Mouse (Mus musculus) liver, embryonic 15.5 days (tissue): ENCODE results near the gene Kmt2b. TPM values are rescaled to one million over a fixed set of nuclear protein-coding genes. Genes with fewer than 3 reads are reported as not detected.
A peak's percentile ranks its signal among the peaks of the same experiment; 100 is the strongest.

ENCODE experiments used
- ATAC-seq: fragments of 200-750 bp; cut with Nextera tagmentation; 2 replicates; pipeline ENCODE4 v1.8.0; 2017; ENCODE audit warnings: moderate number of reproducible peaks, mild to moderate bottlenecking, moderate library complexity; ENCODE audit not compliant: insufficient read depth
- H3K27ac ChIP-seq: fragments of 300-500 bp; sonication (generic); replicated peaks from 2 replicates; pipeline ENCODE4 v1.5.1; 2015; ENCODE audit warnings: mild to moderate bottlenecking, inconsistent platforms
- H3K27me3 ChIP-seq: fragments of 300-500 bp; sonication (generic); 2 replicates; pipeline ENCODE4 v1.6.1; 2015; ENCODE audit warnings: mild to moderate bottlenecking, inconsistent platforms
- H3K36me3 ChIP-seq: fragments of 300-500 bp; sonication (generic); replicated peaks from 2 replicates; pipeline ENCODE4 v1.6.1; 2015; ENCODE audit warnings: moderate library complexity, mild to moderate bottlenecking, inconsistent platforms
- H3K4me1 ChIP-seq: fragments of 300-500 bp; sonication (generic); replicated peaks from 2 replicates; pipeline ENCODE4 v1.6.1; 2015; ENCODE audit warnings: inconsistent platforms
- H3K4me2 ChIP-seq: fragments of 300-500 bp; sonication (generic); 2 replicates; pipeline ENCODE4 v1.6.1; 2015; ENCODE audit warnings: moderate library complexity, mild to moderate bottlenecking, inconsistent platforms
- H3K4me3 ChIP-seq: fragments of 300-500 bp; sonication (generic); replicated peaks from 2 replicates; pipeline ENCODE4 v1.5.1; 2015; ENCODE audit warnings: mild to moderate bottlenecking, inconsistent platforms
- H3K9ac ChIP-seq: fragments of 300-500 bp; sonication (generic); 2 replicates; pipeline ENCODE4 v1.6.1; 2015; ENCODE audit warnings: moderate library complexity, mild to moderate bottlenecking, inconsistent platforms
- H3K9me3 ChIP-seq: fragments of 300-500 bp; sonication (generic); replicated peaks from 2 replicates; pipeline ENCODE4 v1.6.1; 2016; ENCODE audit warnings: inconsistent platforms
- WGBS: fragments of 180-500 bp; shearing (Covaris S2); methylation state at CpG from one replicate; pipeline ENCODE4 v1.1.7; 2015; ENCODE audit warnings: mixed read lengths; ENCODE audit not compliant: insufficient replicate concordance; 5-methylcytosine and 5-hydroxymethylcytosine counted together
- polyA plus RNA-seq: library from polyadenylated mRNA; unstranded; fragments of >200 nt; fragmentation: Nextera tagmentation; extraction: Ambion mirVana; gene quantifications from 2 replicates; pipeline ENCODE4 v1.2.1, GENCODE M21; 2015

Kmt2b gene
- polyA plus RNA-seq, 1 experiment from 2014 or later, result 2.4 TPM

- H3K36me3 ChIP-seq, result peaks cover 47% of the 10 kb centered on the region
- no peak overlapping the region for H3K27ac ChIP-seq
- H3K4me1 ChIP-seq, result peaks cover 15% of the 10 kb centered on the region
- no peak overlapping the region for H3K9ac ChIP-seq
- no peak for ATAC-seq
- no peak overlapping the region for H3K4me3 ChIP-seq
- H3K27me3 ChIP-seq, result no peaks in the 10 kb centered on the region
- 52% methylated on average over 5 of the region's 5 CpGs for WGBS
- H3K9me3 ChIP-seq, result no peaks in the 10 kb centered on the region
- H3K4me2 ChIP-seq, result no peak overlapping the region
These were observed 26.7 kb upstream of the Kmt2b start for GRCm38 (mm10) chr7:30615049-30615760.

- no peak for ATAC-seq
- Histone ChIP-seq H3K27ac (no peak overlapping the region), H3K4me1 (peaks cover 15% of the 10 kb centered on the region), H3K36me3 (peaks cover 41% of the 10 kb centered on the region), H3K9ac (no peak overlapping the region), H3K4me3 (no peak overlapping the region), H3K4me2 (no peak overlapping the region), H3K9me3 (no peaks in the 10 kb centered on the region), H3K27me3 (no peaks in the 10 kb centered on the region)
- WGBS, result 42% methylated on average over 2 of the region's 2 CpGs
These were observed 25.9 kb upstream of the Kmt2b start for GRCm38 (mm10) chr7:30614454-30614853.

- Histone ChIP-seq H3K36me3 (peaks cover 33% of the 10 kb centered on the region), H3K27ac (no peak overlapping the region), H3K9me3 (no peaks in the 10 kb centered on the region), H3K4me3 (no peak overlapping the region), H3K4me1 (peaks cover 15% of the 10 kb centered on the region), H3K4me2 (no peak overlapping the region), H3K9ac (no peak overlapping the region), H3K27me3 (no peaks in the 10 kb centered on the region; the same call in 1 of the 2 replicates)
- ATAC-seq, result 0 out of 2 replicates have a peak, but pooled peaks have one; percentile 41
- 17% methylated on average over 14 of the region's 14 CpGs for WGBS
These were observed 25.1 kb upstream of the Kmt2b start for GRCm38 (mm10) chr7:30613529-30614112.

GRCm38 (mm10) chr7:30612654-30613402, 24.3 kb upstream of the Kmt2b start, which contains the start of gene Upk1a:
TSS of gene Upk1a (minus strand) at chr7:30612847.
- Histone ChIP-seq H3K9me3 (no peaks in the 10 kb centered on the region), H3K27ac (no peak within 1 kb of the TSS), H3K4me1 (peaks cover 15% of the 10 kb centered on the region), H3K4me3 (no peak within 1 kb of the TSS), H3K4me2 (no peak within 1 kb of the TSS), H3K36me3 (peaks cover 26% of the 10 kb centered on the region), H3K9ac (no peak within 1 kb of the TSS), H3K27me3 (no peaks in the 10 kb centered on the region; the same call in 1 of the 2 replicates)
- no peak for ATAC-seq
- WGBS, result 58% methylated on average over 8 of the region's 8 CpGs

- Histone ChIP-seq H3K27ac (no peak overlapping the region), H3K4me3 (no peak overlapping the region), H3K4me1 (peaks cover 5% of the 10 kb centered on the region), H3K27me3 (no peaks in the 10 kb centered on the region; the same call in 1 of the 2 replicates), H3K4me2 (no peak overlapping the region), H3K36me3 (no peaks in the 10 kb centered on the region), H3K9me3 (no peaks in the 10 kb centered on the region), H3K9ac (no peak overlapping the region)
- ATAC-seq, result no peak
- 37% methylated on average over 7 of the region's 7 CpGs for WGBS
These were observed 21.5 kb upstream of the Kmt2b start for GRCm38 (mm10) chr7:30610043-30610442.

GRCm38 (mm10) chr7:30608476-30608875, 19.9 kb upstream of the Kmt2b start:
- ATAC-seq, result no peak
- Histone ChIP-seq H3K27ac (no peak overlapping the region), H3K36me3 (no peaks in the 10 kb centered on the region), H3K9me3 (no peaks in the 10 kb centered on the region), H3K9ac (no peak overlapping the region), H3K27me3 (no peaks in the 10 kb centered on the region; the same call in 1 of the 2 replicates), H3K4me1 (no peaks in the 10 kb centered on the region), H3K4me2 (no peak overlapping the region), H3K4me3 (no peak overlapping the region)
- WGBS, result 57% methylated on average over 16 of the region's 16 CpGs

- H3K36me3 ChIP-seq, result no peaks in the 10 kb centered on the region
- H3K9ac ChIP-seq, result no peak overlapping the region
- no peaks in the 10 kb centered on the region; the same call in 1 of the 2 replicates for H3K27me3 ChIP-seq
- 14% methylated on average over 8 of the region's 8 CpGs for WGBS
- H3K27ac ChIP-seq, result no peak overlapping the region
- no peak for ATAC-seq
- no peaks in the 10 kb centered on the region for H3K4me1 ChIP-seq
- H3K9me3 ChIP-seq, result no peaks in the 10 kb centered on the region
- H3K4me2 ChIP-seq, result no peak overlapping the region
- no peak overlapping the region for H3K4me3 ChIP-seq
These were observed 19.3 kb upstream of the Kmt2b start for GRCm38 (mm10) chr7:30607706-30608309.

GRCm38 (mm10) chr7:30604944-30605343, 16.4 kb upstream of the Kmt2b start:
- no peak overlapping the region for H3K27ac ChIP-seq

GRCm38 (mm10) chr7:30604424-30604823, 15.9 kb upstream of the Kmt2b start:
- H3K27ac ChIP-seq, result no peak overlapping the region
- peaks cover 11% of the 10 kb centered on the region for H3K4me1 ChIP-seq
- no peak overlapping the region for H3K4me3 ChIP-seq
- ATAC-seq, result no peak
- no peaks in the 10 kb centered on the region for H3K36me3 ChIP-seq
- H3K9me3 ChIP-seq, result no peaks in the 10 kb centered on the region
- no peak overlapping the region for H3K9ac ChIP-seq
- H3K27me3 ChIP-seq, result no peaks in the 10 kb centered on the region; the same call in 1 of the 2 replicates
- no peak overlapping the region for H3K4me2 ChIP-seq
- 47% methylated on average over 8 of the region's 8 CpGs for WGBS

More at GRCm38 (mm10) chr7:30604944-30605343, 16.4 kb upstream of the Kmt2b start:
- peaks cover 6% of the 10 kb centered on the region for H3K4me1 ChIP-seq
- WGBS, result 59% methylated on average over 8 of the region's 8 CpGs
- H3K4me2 ChIP-seq, result no peak overlapping the region
- H3K36me3 ChIP-seq, result no peaks in the 10 kb centered on the region
- ATAC-seq, result no peak
- H3K9me3 ChIP-seq, result no peaks in the 10 kb centered on the region
- no peak overlapping the region for H3K9ac ChIP-seq
- no peak overlapping the region for H3K4me3 ChIP-seq
- H3K27me3 ChIP-seq, result no peaks in the 10 kb centered on the region; the same call in 1 of the 2 replicates

GRCm38 (mm10) chr7:30602583-30602982, 14.1 kb upstream of the Kmt2b start:
- no peak overlapping the region for H3K4me3 ChIP-seq
- ATAC-seq, result no peak
- H3K9ac ChIP-seq, result no peak overlapping the region
- H3K9me3 ChIP-seq, result no peaks in the 10 kb centered on the region
- 46% methylated on average over 3 of the region's 3 CpGs for WGBS
- H3K4me1 ChIP-seq, result peaks cover 11% of the 10 kb centered on the region
- H3K27me3 ChIP-seq, result peaks cover under 1% of the 10 kb centered on the region; the same call in 1 of the 2 replicates
- no peak overlapping the region for H3K27ac ChIP-seq
- H3K4me2 ChIP-seq, result no peak overlapping the region
- no peaks in the 10 kb centered on the region for H3K36me3 ChIP-seq
